Mouse (Mus musculus) small intestine, adult 2 months (tissue): ENCODE data around the gene Wdfy4. TPM values are rescaled to one million over a fixed set of nuclear protein-coding genes. Genes with fewer than 3 reads are reported as not detected.

Experiments used
- H3K27ac ChIP-seq: fragments of 200-500 bp; 2 replicates; pipeline ENCODE4 v1.5.1; 2012; ENCODE audit warnings: low read depth, low read length, control low read depth, inconsistent platforms; ENCODE audit not compliant: insufficient read depth
- H3K27me3 ChIP-seq: fragments of 200-500 bp; 2 replicates; pipeline ENCODE4 v1.6.1; 2012; ENCODE audit warnings: mild to moderate bottlenecking, moderate library complexity, low read length, inconsistent platforms; ENCODE audit not compliant: control insufficient read depth, insufficient read depth
- H3K36me3 ChIP-seq: fragments of 200-500 bp; 2 replicates; pipeline ENCODE4 v1.6.1; 2012; ENCODE audit warnings: mild to moderate bottlenecking, low read length, control low read depth, inconsistent platforms; ENCODE audit not compliant: control insufficient read depth, insufficient read depth
- H3K4me1 ChIP-seq: fragments of 200-500 bp; 2 replicates; pipeline ENCODE4 v1.6.1; 2012; ENCODE audit warnings: low read length, inconsistent platforms, mixed read lengths; ENCODE audit not compliant: control insufficient read depth, insufficient read depth, insufficient read length
- H3K4me3 ChIP-seq: fragments of 200-500 bp; 2 replicates; pipeline ENCODE4 v1.5.1; 2012; ENCODE audit warnings: low read depth, mild to moderate bottlenecking, control low read depth, inconsistent platforms, low read length, moderate library complexity
- CTCF ChIP-seq: fragments of 200-500 bp; IDR thresholded peaks from 2 replicates; pipeline ENCODE4 v1.5.1; 2012; ENCODE audit warnings: low read depth, mild to moderate bottlenecking, control low read depth, inconsistent platforms, low read length, moderate library complexity, mixed read lengths; ENCODE audit not compliant: insufficient replicate concordance, insufficient read length; ENCODE audit errors: extremely low read depth
- POLR2A ChIP-seq: fragments of 200-500 bp; IDR thresholded peaks from 2 replicates; pipeline ENCODE4 v1.6.1; 2012; ENCODE audit warnings: low read depth, mild to moderate bottlenecking, control low read depth, inconsistent platforms, low read length, moderate library complexity
- WGBS: fragments of 180-500 bp; shearing (Covaris S2); methylation state at CpG from one replicate; pipeline ENCODE4 v1.1.7; 2018; 5-methylcytosine and 5-hydroxymethylcytosine counted together
- polyA plus RNA-seq: library from polyadenylated mRNA; depleted of rRNA; stranded (reverse); fragments of >200 nt; gene quantifications from 2 replicates; pipeline ENCODE4 v1.2.3, GENCODE M21; 2012

The Wdfy4 gene
- polyA plus RNA-seq, 1 experiment, result 4.8 TPM

- Histone ChIP-seq H3K27ac (no peak overlapping the region), H3K36me3 (no peaks in the 10 kb centered on the region), H3K27me3 (no peaks in the 10 kb centered on the region), H3K4me3 (no peak overlapping the region), H3K4me1 (no peaks in the 10 kb centered on the region)
- TF ChIP-seq POLR2A (no peak), CTCF (no peak)
- WGBS, result 73% methylated on average over 8 of the region's 8 CpGs
These were observed 131.9 kb downstream of the Wdfy4 start for GRCm38 (mm10) chr14:33053441-33053840.

- Histone ChIP-seq H3K27ac (no peak overlapping the region), H3K4me1 (no peaks in the 10 kb centered on the region), H3K36me3 (no peaks in the 10 kb centered on the region), H3K4me3 (no peak overlapping the region), H3K27me3 (no peaks in the 10 kb centered on the region)
- TF ChIP-seq POLR2A (no peak), CTCF (no peak)
- 85% methylated on average over 3 of the region's 3 CpGs for WGBS
These were observed 140.1 kb downstream of the Wdfy4 start for GRCm38 (mm10) chr14:33045217-33045616.

GRCm38 (mm10) chr14:33036811-33037210, 148.5 kb downstream of the Wdfy4 start:
- WGBS, result 50% methylated on average over 3 of the region's 3 CpGs
- Histone ChIP-seq H3K36me3 (no peaks in the 10 kb centered on the region), H3K4me1 (no peaks in the 10 kb centered on the region), H3K4me3 (no peak overlapping the region), H3K27ac (no peak overlapping the region), H3K27me3 (no peaks in the 10 kb centered on the region)
- TF ChIP-seq CTCF, result no peak
- TF ChIP-seq POLR2A, result no peak

GRCm38 (mm10) chr14:33035386-33035785, 149.9 kb downstream of the Wdfy4 start:
- H3K4me1 ChIP-seq, result no peaks in the 10 kb centered on the region
- WGBS, result 51% methylated on average over 5 of the region's 5 CpGs
- H3K36me3 ChIP-seq, result no peaks in the 10 kb centered on the region
- no peak overlapping the region for H3K27ac ChIP-seq
- no peaks in the 10 kb centered on the region for H3K27me3 ChIP-seq
- no peak overlapping the region for H3K4me3 ChIP-seq
- TF ChIP-seq CTCF (no peak), POLR2A (no peak)

GRCm38 (mm10) chr14:33033424-33033823, 151.9 kb downstream of the Wdfy4 start:
- TF ChIP-seq POLR2A (no peak), CTCF (peak; percentile 32; the same call in 1 of the 2 replicates)
- H3K4me1 ChIP-seq, result no peaks in the 10 kb centered on the region
- WGBS, result 36% methylated on average over 6 of the region's 6 CpGs
- H3K27me3 ChIP-seq, result no peaks in the 10 kb centered on the region
- no peak overlapping the region for H3K4me3 ChIP-seq
- H3K27ac ChIP-seq, result no peak overlapping the region
- H3K36me3 ChIP-seq, result no peaks in the 10 kb centered on the region

GRCm38 (mm10) chr14:33030849-33031248, 154.5 kb downstream of the Wdfy4 start:
- Histone ChIP-seq H3K27me3 (no peaks in the 10 kb centered on the region), H3K4me1 (no peaks in the 10 kb centered on the region), H3K4me3 (no peak overlapping the region), H3K27ac (no peak overlapping the region), H3K36me3 (no peaks in the 10 kb centered on the region)
- 77% methylated on average over 3 of the region's 3 CpGs for WGBS
- TF ChIP-seq POLR2A (no peak), CTCF (no peak)

GRCm38 (mm10) chr14:33019606-33020005, 165.7 kb downstream of the Wdfy4 start:
- WGBS, result 75% methylated on average over 5 of the region's 5 CpGs
- H3K27ac ChIP-seq, result no peak overlapping the region
- H3K4me1 ChIP-seq, result no peaks in the 10 kb centered on the region
- H3K36me3 ChIP-seq, result no peaks in the 10 kb centered on the region
- TF ChIP-seq CTCF (no peak), POLR2A (no peak)
- no peaks in the 10 kb centered on the region for H3K27me3 ChIP-seq
- H3K4me3 ChIP-seq, result no peak overlapping the region

GRCm38 (mm10) chr14:33019050-33019449, 166.3 kb downstream of the Wdfy4 start:
- H3K36me3 ChIP-seq, result no peaks in the 10 kb centered on the region
- no peak for TF ChIP-seq CTCF
- TF ChIP-seq POLR2A, result no peak
- H3K27ac ChIP-seq, result no peak overlapping the region
- WGBS, result 78% methylated on average over 3 of the region's 3 CpGs
- H3K4me1 ChIP-seq, result no peaks in the 10 kb centered on the region
- H3K27me3 ChIP-seq, result no peaks in the 10 kb centered on the region
- no peak overlapping the region for H3K4me3 ChIP-seq
